Mouse (Mus musculus) liver, adult 2 months (tissue): ENCODE measurements around the gene E2f1.

Experiments used
- CTCF ChIP-seq: fragments of 200-500 bp; IDR thresholded peaks from 2 replicates; pipeline ENCODE4 v1.5.1; 2011; ENCODE audit warnings: low read depth, low read length, control low read depth
- POLR2A ChIP-seq: fragments of 200-500 bp; IDR thresholded peaks from 2 replicates; pipeline ENCODE4 v1.6.1; 2011; ENCODE audit warnings: low read length, control low read depth; ENCODE audit not compliant: insufficient read depth; ENCODE audit errors: extremely low read depth

GRCm38 (mm10) chr2:154591239-154591638 lies 21.5 kb upstream of the E2f1 start:
- TF ChIP-seq CTCF, result no peak
- no peak for TF ChIP-seq POLR2A
